Mouse (Mus musculus): ENCODE results near the gene Slfn2. TPM values are rescaled to one million over a fixed set of nuclear protein-coding genes. Genes with fewer than 3 reads are reported as not detected.
A peak's percentile ranks its signal among the peaks of the same experiment; 100 is the strongest.

Slfn2 gene
- polyA plus RNA-seq, 1 experiment from 2014 or later, result 9.5 TPM

- H3K9me3 ChIP-seq (replicated peaks; ENCODE audit: control insufficient read depth, low read length), result no peaks in the 10 kb centered on the region
- H3K4me3 ChIP-seq (replicated peaks; ENCODE audit: low read length), result peak overlapping the region; percentile 16
- H3K36me3 ChIP-seq (ENCODE audit: control insufficient read depth, insufficient read depth, low read length), result no peaks in the 10 kb centered on the region
- ATAC-seq (ENCODE audit: insufficient read depth, low FRiP score), result no peak
- no peak overlapping the region for H3K9ac ChIP-seq (ENCODE audit: low read length)
- H3K4me2 ChIP-seq (ENCODE audit: low read depth, low read length), result no peak overlapping the region
- 0 out of 2 replicates have a peak, but pooled peaks cover 3% of the 10 kb centered on the region for H3K4me1 ChIP-seq (ENCODE audit: control insufficient read depth, insufficient read depth, low read length)
- peak overlapping the region; percentile 52; the same call in 1 of the 2 replicates for H3K27ac ChIP-seq (ENCODE audit: low read length)
- no peaks in the 10 kb centered on the region for H3K27me3 ChIP-seq (ENCODE audit: control insufficient read depth, insufficient read depth, low read length)
- 45% methylated on average over 11 of the region's 11 CpGs for WGBS
Measured at GRCm38 (mm10) chr11:83066640-83067531, 2.0 kb downstream of the Slfn2 start.

- no peak overlapping the region for H3K27ac ChIP-seq (ENCODE audit: low read length)
- H3K4me3 ChIP-seq (replicated peaks; ENCODE audit: low read length), result no peak overlapping the region
- ATAC-seq (ENCODE audit: insufficient read depth, low FRiP score), result no peak
- no peaks in the 10 kb centered on the region for H3K36me3 ChIP-seq (ENCODE audit: control insufficient read depth, insufficient read depth, low read length)
- 74% methylated on average over 4 of the region's 4 CpGs for WGBS
- H3K4me1 ChIP-seq (ENCODE audit: control insufficient read depth, insufficient read depth, low read length), result 0 out of 2 replicates have a peak, but pooled peaks cover 3% of the 10 kb centered on the region
- no peak overlapping the region for H3K9ac ChIP-seq (ENCODE audit: low read length)
- H3K4me2 ChIP-seq (ENCODE audit: low read depth, low read length), result no peak overlapping the region
- H3K27me3 ChIP-seq (ENCODE audit: control insufficient read depth, insufficient read depth, low read length), result no peaks in the 10 kb centered on the region
- no peaks in the 10 kb centered on the region for H3K9me3 ChIP-seq (replicated peaks; ENCODE audit: control insufficient read depth, low read length)
Measured at GRCm38 (mm10) chr11:83067982-83068694, 3.2 kb downstream of the Slfn2 start.

- H3K9ac ChIP-seq (ENCODE audit: low read length), result no peak overlapping the region
- H3K36me3 ChIP-seq (ENCODE audit: control insufficient read depth, insufficient read depth, low read length), result no peaks in the 10 kb centered on the region
- no peaks in the 10 kb centered on the region for H3K4me1 ChIP-seq (ENCODE audit: control insufficient read depth, insufficient read depth, low read length)
- no peak overlapping the region for H3K27ac ChIP-seq (ENCODE audit: low read length)
- no peak for ATAC-seq (ENCODE audit: insufficient read depth, low FRiP score)
- no peak overlapping the region for H3K4me2 ChIP-seq (ENCODE audit: low read depth, low read length)
- H3K27me3 ChIP-seq (ENCODE audit: control insufficient read depth, insufficient read depth, low read length), result no peaks in the 10 kb centered on the region
- no peaks in the 10 kb centered on the region for H3K9me3 ChIP-seq (replicated peaks; ENCODE audit: control insufficient read depth, low read length)
- WGBS, result 82% methylated on average over 15 of the region's 15 CpGs
- H3K4me3 ChIP-seq (replicated peaks; ENCODE audit: low read length), result no peak overlapping the region
Measured at GRCm38 (mm10) chr11:83070321-83070970, 5.5 kb downstream of the Slfn2 start.

- ATAC-seq (ENCODE audit: insufficient read depth, low FRiP score), result peak; percentile 94
- H3K9ac ChIP-seq (ENCODE audit: low read length), result no peak overlapping the region
Measured at GRCm38 (mm10) chr11:83077714-83078422, 13.0 kb downstream of the Slfn2 start.

DNA sequence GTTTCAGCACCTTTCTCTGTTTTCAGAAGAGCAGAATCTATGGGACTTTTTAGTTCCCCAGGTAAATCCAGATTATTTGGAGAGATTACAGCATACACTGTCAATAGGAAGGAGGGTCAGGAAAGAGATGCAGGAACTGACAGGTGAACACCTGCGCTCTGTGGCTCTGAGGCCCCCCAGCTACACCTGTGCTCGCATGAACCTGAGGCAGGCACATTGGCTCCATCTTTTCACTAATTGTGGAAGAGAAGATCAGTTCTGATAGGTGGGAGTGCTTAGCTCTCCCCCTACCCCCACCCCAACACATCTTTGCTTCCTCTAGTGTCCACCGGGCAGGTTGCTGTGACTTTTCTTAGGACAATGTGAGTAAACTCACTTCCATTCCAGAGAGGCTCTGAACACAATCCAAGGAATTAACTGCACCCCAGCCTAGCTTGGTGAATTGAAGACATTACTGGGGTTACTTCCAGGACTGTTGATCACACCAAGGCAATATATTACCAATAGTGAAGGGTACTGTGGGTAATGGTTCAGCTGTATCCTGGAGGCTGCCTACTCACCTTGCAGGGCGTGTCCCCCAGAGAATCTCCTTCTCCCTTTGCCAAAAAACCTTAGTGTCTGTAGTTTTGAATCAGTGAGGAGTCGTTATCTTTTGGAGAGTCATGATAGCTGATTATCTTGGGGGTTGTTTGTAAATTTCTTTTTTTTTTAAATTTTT, 13.7 kb downstream of the Slfn2 start:
- no peak overlapping the region for H3K9ac ChIP-seq (ENCODE audit: low read length)
- WGBS, result 69% methylated on average over 5 of the region's 5 CpGs
- no peaks in the 10 kb centered on the region for H3K27me3 ChIP-seq (ENCODE audit: control insufficient read depth, insufficient read depth, low read length)
- H3K9me3 ChIP-seq (replicated peaks; ENCODE audit: control insufficient read depth, low read length), result no peaks in the 10 kb centered on the region
- peaks cover 3% of the 10 kb centered on the region; the same call in 1 of the 2 replicates for H3K4me1 ChIP-seq (ENCODE audit: control insufficient read depth, insufficient read depth, low read length)
- peak; percentile 40; the same call in 1 of the 2 replicates for ATAC-seq (ENCODE audit: insufficient read depth, low FRiP score)
- peak overlapping the region; percentile 76 for H3K27ac ChIP-seq (ENCODE audit: low read length)
- H3K4me2 ChIP-seq (ENCODE audit: low read depth, low read length), result no peak overlapping the region
- no peaks in the 10 kb centered on the region for H3K36me3 ChIP-seq (ENCODE audit: control insufficient read depth, insufficient read depth, low read length)
- H3K4me3 ChIP-seq (replicated peaks; ENCODE audit: low read length), result no peak overlapping the region

More at GRCm38 (mm10) chr11:83077714-83078422, 13.0 kb downstream of the Slfn2 start:
- Histone ChIP-seq H3K4me3 (replicated peaks; ENCODE audit: low read length) (no peak overlapping the region), H3K9me3 (replicated peaks; ENCODE audit: control insufficient read depth, low read length) (no peaks in the 10 kb centered on the region), H3K27me3 (ENCODE audit: control insufficient read depth, insufficient read depth, low read length) (no peaks in the 10 kb centered on the region), H3K27ac (ENCODE audit: low read length) (peak overlapping the region; percentile 76), H3K36me3 (ENCODE audit: control insufficient read depth, insufficient read depth, low read length) (no peaks in the 10 kb centered on the region), H3K4me1 (ENCODE audit: control insufficient read depth, insufficient read depth, low read length) (peaks cover 3% of the 10 kb centered on the region; the same call in 1 of the 2 replicates), H3K4me2 (ENCODE audit: low read depth, low read length) (no peak overlapping the region)
- 37% methylated on average over 3 of the region's 3 CpGs for WGBS

GRCm38 (mm10) chr11:83079487-83080199, 14.7 kb downstream of the Slfn2 start:
- peaks cover 3% of the 10 kb centered on the region; the same call in 1 of the 2 replicates for H3K4me1 ChIP-seq (ENCODE audit: control insufficient read depth, insufficient read depth, low read length)
- no peaks in the 10 kb centered on the region for H3K27me3 ChIP-seq (ENCODE audit: control insufficient read depth, insufficient read depth, low read length)
- H3K4me3 ChIP-seq (replicated peaks; ENCODE audit: low read length), result no peak overlapping the region
- H3K9me3 ChIP-seq (replicated peaks; ENCODE audit: control insufficient read depth, low read length), result no peaks in the 10 kb centered on the region
- no peak overlapping the region for H3K9ac ChIP-seq (ENCODE audit: low read length)
- H3K4me2 ChIP-seq (ENCODE audit: low read depth, low read length), result no peak overlapping the region
- H3K36me3 ChIP-seq (ENCODE audit: control insufficient read depth, insufficient read depth, low read length), result no peaks in the 10 kb centered on the region
- 52% methylated on average over 9 of the region's 9 CpGs for WGBS
- H3K27ac ChIP-seq (ENCODE audit: low read length), result no peak overlapping the region
- no peak for ATAC-seq (ENCODE audit: insufficient read depth, low FRiP score)

GRCm38 (mm10) chr11:83082741-83083473, 18.0 kb downstream of the Slfn2 start:
- no peak overlapping the region for H3K4me3 ChIP-seq (replicated peaks; ENCODE audit: low read length)
- no peaks in the 10 kb centered on the region for H3K9me3 ChIP-seq (replicated peaks; ENCODE audit: control insufficient read depth, low read length)
- no peaks in the 10 kb centered on the region for H3K4me1 ChIP-seq (ENCODE audit: control insufficient read depth, insufficient read depth, low read length)
- ATAC-seq (ENCODE audit: insufficient read depth, low FRiP score), result no peak
- H3K27ac ChIP-seq (ENCODE audit: low read length), result no peak overlapping the region
- no peak overlapping the region for H3K4me2 ChIP-seq (ENCODE audit: low read depth, low read length)
- no peak overlapping the region for H3K9ac ChIP-seq (ENCODE audit: low read length)
- 57% methylated on average over 7 of the region's 7 CpGs for WGBS
- H3K36me3 ChIP-seq (ENCODE audit: control insufficient read depth, insufficient read depth, low read length), result no peaks in the 10 kb centered on the region
- no peaks in the 10 kb centered on the region for H3K27me3 ChIP-seq (ENCODE audit: control insufficient read depth, insufficient read depth, low read length)

Measured in stomach, embryonic 16.5 days (tissue).